9 mouse cellular contexts compared by ENCODE assay signal in genomic region chr4:130879048-130879384, GRCm38 (mm10). TPM values are rescaled to one million over a fixed set of nuclear protein-coding genes. Genes with fewer than 3 reads are reported as not detected.
A peak's percentile ranks its signal among the peaks of the same experiment; 100 is the strongest.
DNase-seq lines count a peak whose midpoint lies in the region; ATAC-seq and TF ChIP-seq lines count a peak whose summit lies in the region.
"Had no signal": no experiment of that assay in that cellular context is flagged by ENCODE, and none has a peak within 500 bp of the region (broad histone marks: within the 10 kb centered on the region; RNA-seq: fewer than 3 reads in every experiment).

No protein-coding gene starts in this region.

- H3K27me3 ChIP-seq in heart, embryonic 12.5 days (replicated peaks), result peaks cover 19% of the 10 kb centered on the region
- H3K27me3 ChIP-seq in stomach, embryonic 14.5 days (ENCODE audit: control insufficient read depth, insufficient read depth, low read length), result no peaks in the 10 kb centered on the region
- H3K27me3 ChIP-seq in stomach, postnatal 0 days (ENCODE audit: control insufficient read depth, insufficient read depth, low read length), result no peaks in the 10 kb centered on the region
- H3K27me3 ChIP-seq in limb, embryonic 13.5 days, result peaks cover 4% of the 10 kb centered on the region
- no peaks in the 10 kb centered on the region for H3K27me3 ChIP-seq in thymus, adult 2 months (ENCODE audit: control insufficient read depth, insufficient read depth, low read length)

- peak overlapping the region; percentile 66 for H3K4me2 ChIP-seq in heart, embryonic 12.5 days
- H3K4me2 ChIP-seq in stomach, embryonic 14.5 days (replicated peaks; ENCODE audit: low read depth, low read length), result no peak overlapping the region
- H3K4me2 ChIP-seq in stomach, postnatal 0 days (replicated peaks; ENCODE audit: low read depth), result no peak overlapping the region
- peak overlapping the region; percentile 57 for H3K4me2 ChIP-seq in limb, embryonic 13.5 days (replicated peaks)

- TF ChIP-seq EP300 in stomach, postnatal 0 days (optimal IDR thresholded peaks at IDR 0.05), result no peak

- peak overlapping the region; percentile 62; the same call in 1 of the 2 replicates for H3K9ac ChIP-seq in heart, embryonic 12.5 days
- H3K9ac ChIP-seq in stomach, embryonic 14.5 days (replicated peaks; ENCODE audit: low read depth, low read length), result no peak overlapping the region
- no peak overlapping the region for H3K9ac ChIP-seq in stomach, postnatal 0 days (ENCODE audit: low read length)
- H3K9ac ChIP-seq in limb, embryonic 13.5 days, result no peak overlapping the region

- peaks cover 34% of the 10 kb centered on the region for H3K4me1 ChIP-seq in heart, embryonic 12.5 days (replicated peaks)
- peaks cover 14% of the 10 kb centered on the region for H3K4me1 ChIP-seq in stomach, embryonic 14.5 days (ENCODE audit: control insufficient read depth, insufficient read depth, low read length)
- no peaks in the 10 kb centered on the region for H3K4me1 ChIP-seq in stomach, postnatal 0 days (replicated peaks; ENCODE audit: control insufficient read depth, insufficient read depth)
- peaks cover 51% of the 10 kb centered on the region for H3K4me1 ChIP-seq in limb, embryonic 13.5 days
- H3K4me1 ChIP-seq in thymus, adult 2 months (replicated peaks; ENCODE audit: control insufficient read depth, insufficient read depth, low read length), result no peaks in the 10 kb centered on the region

- H3K36me3 ChIP-seq in heart, embryonic 12.5 days, result no peaks in the 10 kb centered on the region
- H3K36me3 ChIP-seq in stomach, embryonic 14.5 days (ENCODE audit: control insufficient read depth, insufficient read depth, low read length), result no peaks in the 10 kb centered on the region
- H3K36me3 ChIP-seq in stomach, postnatal 0 days (ENCODE audit: control insufficient read depth, insufficient read depth, low read length), result no peaks in the 10 kb centered on the region
- H3K36me3 ChIP-seq in limb, embryonic 13.5 days, result no peaks in the 10 kb centered on the region
- no peaks in the 10 kb centered on the region for H3K36me3 ChIP-seq in thymus, adult 2 months (ENCODE audit: control insufficient read depth, insufficient read depth, low read length)

- 0 out of 2 replicates have a peak, but pooled peaks have one; percentile 1 for ATAC-seq in heart, embryonic 12.5 days (ENCODE audit: insufficient number of reproducible peaks, low FRiP score)
- ATAC-seq in stomach, embryonic 14.5 days (ENCODE audit: insufficient number of reproducible peaks, insufficient read depth, low FRiP score, low read depth), result peak; percentile 12; the same call in 1 of the 2 replicates
- ATAC-seq in stomach, postnatal 0 days (ENCODE audit: low FRiP score, low TSS enrichment), result no peak
- peak; percentile 70 for ATAC-seq in limb, embryonic 13.5 days (ENCODE audit: low FRiP score, low read depth)

- peak overlapping the region; percentile 56; the same call in 1 of the 2 replicates for H3K27ac ChIP-seq in heart, embryonic 12.5 days (ENCODE audit: poor library complexity, severe bottlenecking)
- 0 out of 2 replicates have a peak overlapping the region, but pooled peaks have one; percentile 6 for H3K27ac ChIP-seq in stomach, embryonic 14.5 days (ENCODE audit: low read length)
- H3K27ac ChIP-seq in stomach, postnatal 0 days (replicated peaks), result no peak overlapping the region
- H3K27ac ChIP-seq in limb, embryonic 13.5 days, result peak overlapping the region; percentile 82
- no peak overlapping the region for H3K27ac ChIP-seq in thymus, adult 2 months (ENCODE audit: control insufficient read depth, insufficient read depth, low read length)

- H3K9me3 ChIP-seq in heart, embryonic 12.5 days (replicated peaks), result no peaks in the 10 kb centered on the region
- H3K9me3 ChIP-seq in stomach, embryonic 14.5 days (ENCODE audit: control insufficient read depth, low read depth, low read length), result no peaks in the 10 kb centered on the region
- no peaks in the 10 kb centered on the region for H3K9me3 ChIP-seq in stomach, postnatal 0 days (ENCODE audit: control insufficient read depth, low read length)
- no peaks in the 10 kb centered on the region for H3K9me3 ChIP-seq in limb, embryonic 13.5 days

- TF ChIP-seq CTCF in stomach, postnatal 0 days (IDR thresholded peaks at IDR 0.05; ENCODE audit: low read depth), result no peak
- no peak for TF ChIP-seq CTCF in thymus, adult 2 months (IDR thresholded peaks at IDR 0.05; ENCODE audit: borderline replicate concordance, control insufficient read depth, extremely low read depth, insufficient read depth, low read length, poor library complexity)

- H3K4me3 ChIP-seq in heart, embryonic 12.5 days, result no peak overlapping the region
- no peak overlapping the region for H3K4me3 ChIP-seq in stomach, embryonic 14.5 days (ENCODE audit: low read depth, low read length)
- no peak overlapping the region for H3K4me3 ChIP-seq in stomach, postnatal 0 days (ENCODE audit: low read depth, low read length)
- no peak overlapping the region for H3K4me3 ChIP-seq in limb, embryonic 13.5 days
- no peak overlapping the region for H3K4me3 ChIP-seq in thymus, adult 2 months (ENCODE audit: control insufficient read depth, insufficient read depth, low read length)
- H3K4me3 ChIP-seq: erythroblast, embryonic 14.5 days had no signal

- no peak for DNase-seq in heart, postnatal 4 days
- DNase-seq in stomach, postnatal 0 days (ENCODE audit: low spot score), result no peak
- DNase-seq in adrenal gland, adult (ENCODE audit: inconsistent age in 2 of 2, low spot score in 1 of 2), result no peak
- no peak for DNase-seq in spleen, postnatal 36 days (ENCODE audit: low spot score in 2 of 2)
- DNase-seq in thymus, adult 2 months, result no peak

- whole genome bisulfite sequencing in heart, embryonic 12.5 days, result 56% methylated on average over 1 of the region's 1 CpGs
- WGBS in stomach, embryonic 14.5 days, result 73% methylated on average over 1 of the region's 1 CpGs
- 74% methylated on average over 1 of the region's 1 CpGs for WGBS in stomach, postnatal 0 days
- 35% methylated on average over 1 of the region's 1 CpGs for WGBS in limb, embryonic 13.5 days
- WGBS in thymus, adult 2 months, result 89% methylated on average over 1 of the region's 1 CpGs

- TF ChIP-seq POLR2A in thymus, adult 2 months (IDR thresholded peaks at IDR 0.05; ENCODE audit: control insufficient read depth, extremely low read depth, insufficient read depth, low read length, poor library complexity), result no peak

RNA-seq across cellular contexts. Expression of gene Laptm5, which starts 33.9 kb away (rescaled TPM):
- 13.7 and 16.0 TPM in 2 replicates for polyA plus RNA-seq in heart, embryonic 12.5 days (2016; fragmentation: Nextera tagmentation; extraction: Ambion mirVana)
- total RNA-seq in heart, postnatal 4 days (2021), result 10 to 100 TPM; 10.1 to 13.4 TPM
- 49.4 and 50.9 TPM in 2 replicates for polyA plus RNA-seq in stomach, embryonic 14.5 days (2014; fragmentation: Nextera tagmentation; extraction: Ambion mirVana)
- 30.5 and 34.0 TPM in 2 replicates for polyA plus RNA-seq in stomach, postnatal 0 days (2015; fragmentation: Nextera tagmentation; extraction: Ambion mirVana)
- polyA plus RNA-seq in limb, embryonic 13.5 days (2015; fragmentation: Nextera tagmentation; extraction: Ambion mirVana), result 32.2 and 35.9 TPM in 2 replicates
- polyA plus RNA-seq in thymus, adult 2 months (2012; rRNA removed), result 1,867 and 1,969 TPM in 2 replicates

Comparison
In these comparisons a context has a peak if more than half of its experiments do, and no peak if none do; other contexts are left out.
1. H3K27ac ChIP-seq: peak in heart, embryonic 12.5 days (single experiment), stomach, embryonic 14.5 days (single experiment) and limb, embryonic 13.5 days (single experiment); none in stomach, postnatal 0 days (single experiment) and thymus, adult 2 months (single experiment).
2. H3K4me2 ChIP-seq: peak in heart, embryonic 12.5 days (single experiment) and limb, embryonic 13.5 days (single experiment); none in stomach, embryonic 14.5 days (single experiment) and stomach, postnatal 0 days (single experiment).
3. RNA of gene Laptm5, which starts 33.9 kb away (polyA plus RNA-seq): 1,867 to 1,969 TPM in thymus, adult 2 months; 49.4 to 50.9 TPM in stomach, embryonic 14.5 days, 32.2 to 35.9 TPM in limb, embryonic 13.5 days, 30.5 to 34.0 TPM in stomach, postnatal 0 days and 13.7 to 16.0 TPM in heart, embryonic 12.5 days; every median in the first group is over 10 times any median in the second.